Mouse (Mus musculus) heart, embryonic 16.5 days (tissue): ENCODE measurements at regions not wholly inside any gene's neighbourhood (a gene's known extent, or its start where the extent isn't known, plus 50 kb on each side); places are given as distances from the start of the nearest gene placed in this dataset.

Experiments
- ATAC-seq: fragments of 200-750 bp; cut with Nextera tagmentation; replicated peaks from 2 replicates; pipeline ENCODE4 v1.8.0; 2017; ENCODE audit warnings: moderate number of reproducible peaks; ENCODE audit not compliant: insufficient read depth, low FRiP score; ENCODE audit errors: extremely low read depth
- H3K27ac ChIP-seq: fragments of 300-500 bp; sonication (generic); 2 replicates; pipeline ENCODE4 v1.5.1; 2014; ENCODE audit warnings: mild to moderate bottlenecking, low read length, control low read depth, moderate library complexity
- H3K27me3 ChIP-seq: fragments of 300-500 bp; sonication (generic); 2 replicates; pipeline ENCODE4 v1.6.1; 2014; ENCODE audit warnings: low read length, mixed read lengths; ENCODE audit not compliant: control insufficient read depth, insufficient read depth
- H3K36me3 ChIP-seq: fragments of 300-500 bp; sonication (generic); 2 replicates; pipeline ENCODE4 v1.6.1; 2014; ENCODE audit not compliant: control insufficient read depth, insufficient read depth
- H3K4me1 ChIP-seq: fragments of 300-500 bp; sonication (generic); 2 replicates; pipeline ENCODE4 v1.6.1; 2014; ENCODE audit warnings: low read length, mixed read lengths; ENCODE audit not compliant: control insufficient read depth, insufficient read depth
- H3K4me2 ChIP-seq: fragments of 300-500 bp; sonication (generic); 2 replicates; pipeline ENCODE4 v1.6.1; 2014; ENCODE audit warnings: low read depth, mild to moderate bottlenecking, control low read depth, low read length
- H3K4me3 ChIP-seq: fragments of 300-500 bp; sonication (generic); 2 replicates; pipeline ENCODE4 v1.5.1; 2014; ENCODE audit warnings: mild to moderate bottlenecking, control low read depth, low read length
- H3K9ac ChIP-seq: fragments of 300-500 bp; sonication (generic); 2 replicates; pipeline ENCODE4 v1.6.1; 2014; ENCODE audit warnings: low read length, control low read depth
- H3K9me3 ChIP-seq: fragments of 300-500 bp; sonication (generic); replicated peaks from 2 replicates; pipeline ENCODE4 v1.6.1; 2016; ENCODE audit warnings: low read length; ENCODE audit not compliant: control insufficient read depth
- WGBS: fragments of 180-500 bp; shearing (Covaris S2); extraction: QIAGEN DNeasy Blood & Tissue Kit; methylation state at CpG from one replicate; pipeline ENCODE4 v1.1.7; 2014; 5-methylcytosine and 5-hydroxymethylcytosine counted together

GRCm38 (mm10) chr4:12774671-12775070, 602.9 kb upstream of the Fam92a start:
- no peak overlapping the region for H3K9ac ChIP-seq
- H3K36me3 ChIP-seq = no peaks in the 10 kb centered on the region
- 60% methylated on average over 5 of the region's 5 CpGs for WGBS
- H3K4me2 ChIP-seq = no peak overlapping the region
- no peaks in the 10 kb centered on the region for H3K9me3 ChIP-seq
- no peak overlapping the region for H3K27ac ChIP-seq
- H3K4me3 ChIP-seq = no peak overlapping the region
- H3K27me3 ChIP-seq = no peaks in the 10 kb centered on the region
- no peaks in the 10 kb centered on the region for H3K4me1 ChIP-seq
- no peak for ATAC-seq

- Histone ChIP-seq H3K36me3 (no peaks in the 10 kb centered on the region), H3K4me1 (no peaks in the 10 kb centered on the region), H3K27me3 (no peaks in the 10 kb centered on the region), H3K9me3 (no peaks in the 10 kb centered on the region), H3K4me3 (no peak overlapping the region), H3K4me2 (no peak overlapping the region), H3K27ac (no peak overlapping the region), H3K9ac (no peak overlapping the region)
- no peak for ATAC-seq
- 61% methylated on average over 7 of the region's 7 CpGs for WGBS
These were observed 601.4 kb upstream of the Fam92a start for GRCm38 (mm10) chr4:12773201-12773600.

- no peak overlapping the region for H3K4me2 ChIP-seq
- H3K27ac ChIP-seq = no peak overlapping the region
- ATAC-seq = no peak
- no peaks in the 10 kb centered on the region for H3K4me1 ChIP-seq
- no peak overlapping the region for H3K9ac ChIP-seq
- no peaks in the 10 kb centered on the region for H3K36me3 ChIP-seq
- 85% methylated on average over 5 of the region's 5 CpGs for WGBS
- no peak overlapping the region for H3K4me3 ChIP-seq
- no peaks in the 10 kb centered on the region for H3K9me3 ChIP-seq
- no peaks in the 10 kb centered on the region for H3K27me3 ChIP-seq
These were observed 598.4 kb upstream of the Fam92a start for GRCm38 (mm10) chr4:12770131-12770780.

DNA sequence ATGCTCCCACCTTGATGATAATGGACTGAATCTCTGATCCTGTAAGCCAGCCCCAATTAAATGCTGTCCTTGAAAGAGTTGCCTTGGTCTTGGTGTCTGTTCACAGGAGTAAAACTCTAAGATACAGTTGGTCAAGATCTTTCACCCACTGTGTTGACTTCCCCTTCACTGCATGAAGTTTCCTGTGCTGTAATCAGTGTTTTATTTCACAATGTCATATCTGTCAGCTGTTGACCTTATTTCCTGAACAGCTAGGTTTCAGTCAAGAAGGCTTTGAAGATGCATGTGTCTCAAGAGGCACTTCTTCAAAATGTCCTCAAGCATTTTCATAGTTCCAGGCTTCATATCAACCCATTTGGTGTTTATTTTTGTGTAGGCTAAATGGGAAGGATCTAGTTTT, 597.3 kb upstream of the Fam92a start:
- Histone ChIP-seq H3K4me2 (no peak overlapping the region), H3K36me3 (no peaks in the 10 kb centered on the region), H3K9me3 (no peaks in the 10 kb centered on the region), H3K9ac (no peak overlapping the region), H3K4me1 (no peaks in the 10 kb centered on the region), H3K27me3 (no peaks in the 10 kb centered on the region), H3K4me3 (no peak overlapping the region), H3K27ac (no peak overlapping the region)
- ATAC-seq = no peak

- 81% methylated on average over 1 of the region's 1 CpGs for WGBS
- H3K27ac ChIP-seq = no peak overlapping the region
- no peaks in the 10 kb centered on the region for H3K36me3 ChIP-seq
- H3K9ac ChIP-seq = no peak overlapping the region
- no peak for ATAC-seq
- H3K4me1 ChIP-seq = no peaks in the 10 kb centered on the region
- H3K4me2 ChIP-seq = no peak overlapping the region
- no peaks in the 10 kb centered on the region for H3K9me3 ChIP-seq
- H3K4me3 ChIP-seq = no peak overlapping the region
- H3K27me3 ChIP-seq = no peaks in the 10 kb centered on the region
These were observed 594.9 kb upstream of the Fam92a start for GRCm38 (mm10) chr4:12766763-12767162.

GRCm38 (mm10) chr4:12750817-12751216, 579.0 kb upstream of the Fam92a start:
- Histone ChIP-seq H3K36me3 (no peaks in the 10 kb centered on the region), H3K27ac (no peak overlapping the region), H3K9me3 (no peaks in the 10 kb centered on the region), H3K4me2 (no peak overlapping the region), H3K27me3 (no peaks in the 10 kb centered on the region), H3K9ac (no peak overlapping the region), H3K4me3 (no peak overlapping the region), H3K4me1 (no peaks in the 10 kb centered on the region)
- no peak for ATAC-seq
- WGBS = 60% methylated on average over 2 of the region's 2 CpGs

GRCm38 (mm10) chr4:12749874-12750273, 578.1 kb upstream of the Fam92a start:
- H3K4me1 ChIP-seq = no peaks in the 10 kb centered on the region
- no peaks in the 10 kb centered on the region for H3K36me3 ChIP-seq
- no peak overlapping the region for H3K4me3 ChIP-seq
- no peak for ATAC-seq
- no peaks in the 10 kb centered on the region for H3K9me3 ChIP-seq
- H3K27ac ChIP-seq = no peak overlapping the region
- WGBS = 81% methylated on average over 1 of the region's 1 CpGs
- H3K9ac ChIP-seq = no peak overlapping the region
- H3K27me3 ChIP-seq = no peaks in the 10 kb centered on the region
- no peak overlapping the region for H3K4me2 ChIP-seq

DNA sequence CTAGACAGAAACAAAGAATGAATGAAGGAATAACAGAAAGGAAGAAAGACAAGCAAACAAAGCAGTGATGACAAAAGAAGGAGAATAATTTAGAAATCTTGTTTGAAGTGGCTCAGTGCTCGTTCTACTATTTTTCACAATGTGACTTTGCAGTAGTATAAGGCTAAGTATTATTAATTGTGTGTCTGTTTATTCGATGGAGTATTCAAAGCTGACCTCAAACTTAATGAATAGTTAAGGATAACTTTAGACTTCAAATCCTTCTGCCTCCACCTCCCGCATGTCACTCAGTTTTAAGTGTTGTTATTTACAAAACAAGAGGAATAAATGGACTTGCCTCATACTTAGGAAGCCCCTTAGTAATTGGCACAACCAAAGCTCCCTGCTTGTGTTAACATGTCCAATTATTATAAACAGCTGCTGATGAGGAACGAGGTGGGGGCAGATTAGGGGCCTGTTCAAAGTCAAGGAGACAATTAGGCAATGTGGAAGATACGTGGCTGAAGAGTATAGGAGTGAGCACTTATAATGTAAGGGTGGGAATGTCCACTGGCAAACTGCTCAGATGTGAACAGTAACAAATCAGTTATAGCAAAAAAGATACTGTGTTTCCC, 572.0 kb upstream of the Fam92a start:
- no peak overlapping the region for H3K27ac ChIP-seq
- no peak overlapping the region for H3K4me2 ChIP-seq
- no peaks in the 10 kb centered on the region for H3K27me3 ChIP-seq
- WGBS = 69% methylated on average over 5 of the region's 5 CpGs
- no peaks in the 10 kb centered on the region for H3K36me3 ChIP-seq
- H3K4me1 ChIP-seq = no peaks in the 10 kb centered on the region
- H3K9me3 ChIP-seq = no peaks in the 10 kb centered on the region
- ATAC-seq = no peak
- H3K4me3 ChIP-seq = no peak overlapping the region
- H3K9ac ChIP-seq = no peak overlapping the region

GRCm38 (mm10) chr4:12736411-12736810, 564.6 kb upstream of the Fam92a start:
- Histone ChIP-seq H3K4me3 (no peak overlapping the region), H3K36me3 (no peaks in the 10 kb centered on the region), H3K4me2 (no peak overlapping the region), H3K27ac (no peak overlapping the region), H3K4me1 (no peaks in the 10 kb centered on the region), H3K9ac (no peak overlapping the region), H3K9me3 (no peaks in the 10 kb centered on the region), H3K27me3 (no peaks in the 10 kb centered on the region)
- no peak for ATAC-seq
- WGBS = 69% methylated on average over 3 of the region's 3 CpGs
